Mouse (Mus musculus): ENCODE results near the gene Grk2.

Gene Grk2

GRCm38 (mm10) chr19:4303640-4303995, 2.4 kb downstream of the Grk2 start:
- DNase-seq (ENCODE audit: low read depth, low spot score): no peak

GRCm38 (mm10) chr19:4302936-4303639, 2.9 kb downstream of the Grk2 start:
- DNase-seq (ENCODE audit: low read depth, low spot score): no peak

DNA sequence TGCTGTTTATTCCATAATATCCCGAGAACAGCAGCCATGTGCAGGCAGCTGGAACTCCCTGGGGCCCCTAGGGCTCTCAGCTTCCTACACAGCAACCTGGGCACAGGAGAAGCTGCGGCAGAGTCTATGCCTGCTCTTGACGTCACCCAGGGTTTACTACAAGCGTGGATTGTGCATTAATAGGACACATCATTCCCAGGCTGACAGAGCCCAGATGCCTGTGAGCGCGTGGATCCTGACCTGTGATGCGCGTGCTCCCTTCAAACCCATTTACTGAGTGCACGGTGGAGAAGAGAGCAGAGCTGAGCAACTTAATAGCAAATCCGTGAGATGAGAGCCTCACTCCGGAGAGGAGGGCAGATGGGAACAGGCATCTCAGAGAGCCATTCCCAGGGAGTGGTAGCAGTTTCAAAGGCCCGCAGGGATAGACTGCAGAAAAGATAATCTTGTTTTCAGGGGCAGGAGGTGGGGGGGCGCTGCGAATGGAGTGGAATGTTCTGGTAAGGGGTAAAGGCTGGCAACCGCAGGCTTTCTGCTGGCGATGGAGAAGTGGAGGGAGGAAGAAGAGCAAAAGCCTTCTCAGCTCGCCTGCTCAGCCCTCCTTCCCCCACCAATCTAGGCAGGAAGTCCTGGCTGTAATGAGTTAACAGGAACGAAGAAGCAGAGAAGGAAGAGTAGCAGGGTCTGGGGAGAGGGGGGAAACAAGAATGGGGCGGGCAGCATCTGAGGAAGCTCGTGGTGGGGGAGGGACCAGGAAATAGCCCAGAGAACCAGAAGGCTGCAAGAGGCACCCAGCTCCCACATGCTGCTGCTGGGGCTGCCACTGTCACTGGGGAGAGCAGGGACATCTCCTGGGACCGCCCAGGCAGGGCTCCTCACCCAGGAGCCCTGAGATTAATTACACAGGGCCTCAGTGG, 4.0 kb downstream of the Grk2 start:
- DNase-seq (ENCODE audit: low read depth, low spot score): no peak

DNA sequence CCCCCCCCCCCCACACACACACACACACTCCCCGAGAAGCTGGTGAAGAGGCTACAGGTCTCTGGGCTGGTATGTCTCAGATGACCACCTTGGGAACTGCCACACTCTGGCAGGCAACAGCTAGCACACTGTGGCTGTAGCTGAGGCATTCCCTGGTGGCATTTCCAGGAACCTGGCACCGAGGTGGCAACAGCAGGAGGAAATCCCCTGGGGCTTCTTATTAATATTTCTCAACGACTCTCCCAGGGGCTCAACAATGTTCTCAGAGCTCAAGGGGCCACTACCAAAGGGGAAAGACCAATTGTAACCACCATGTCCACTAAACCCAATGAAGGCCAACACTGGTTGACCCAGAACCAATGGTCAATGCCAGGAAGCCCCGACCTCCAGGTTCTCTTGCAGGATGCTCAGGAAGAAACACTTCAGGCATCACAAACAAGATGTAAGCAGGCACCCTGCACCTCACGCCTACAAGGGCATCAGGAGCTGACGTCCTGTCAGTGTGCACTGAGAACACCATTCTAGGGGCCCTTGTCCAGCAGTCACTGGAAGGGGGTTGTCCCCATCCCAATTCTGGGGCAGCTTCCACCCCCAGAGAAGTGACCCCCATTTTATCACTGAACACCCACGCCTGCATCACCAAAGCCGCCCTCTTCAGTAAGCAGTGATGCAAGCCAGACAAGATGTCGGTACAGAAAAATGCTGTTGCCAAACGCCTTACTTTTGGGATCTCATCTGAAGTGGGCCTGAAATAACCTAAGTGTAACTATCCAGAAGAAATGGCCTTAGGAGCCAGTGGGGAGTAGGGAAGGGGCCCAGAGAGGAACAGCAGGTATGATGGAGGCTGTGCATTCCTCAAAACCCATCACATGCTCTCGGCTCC, 4.9 kb downstream of the Grk2 start:
- no peak for DNase-seq (ENCODE audit: low read depth, low spot score)

GRCm38 (mm10) chr19:4300271-4300704, 5.7 kb downstream of the Grk2 start:
- DNase-seq (ENCODE audit: low read depth, low spot score): no peak

- DNase-seq (ENCODE audit: low read depth, low spot score): no peak
These were observed 6.3 kb downstream of the Grk2 start for GRCm38 (mm10) chr19:4299574-4300270.

DNA sequence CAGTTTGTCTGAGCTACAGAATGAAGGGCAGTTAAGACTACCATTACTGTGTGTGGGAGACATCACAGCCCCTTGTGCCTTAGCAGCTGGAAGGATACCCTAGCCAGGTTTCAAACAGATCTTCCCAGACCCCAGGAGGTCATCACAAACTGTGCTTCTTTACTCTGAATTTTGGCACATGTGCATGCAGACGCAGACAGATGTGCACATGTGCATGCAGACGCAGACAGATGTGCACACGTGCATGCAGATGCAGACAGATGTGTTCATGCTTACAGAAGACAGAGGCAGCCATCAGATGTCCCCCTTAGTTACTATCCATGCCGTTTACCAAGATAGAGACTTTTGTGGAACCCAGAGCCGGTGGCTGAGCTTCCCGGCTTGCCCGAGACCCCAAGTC, 6.9 kb downstream of the Grk2 start:
- no peak for DNase-seq (ENCODE audit: low read depth, low spot score)

DNA sequence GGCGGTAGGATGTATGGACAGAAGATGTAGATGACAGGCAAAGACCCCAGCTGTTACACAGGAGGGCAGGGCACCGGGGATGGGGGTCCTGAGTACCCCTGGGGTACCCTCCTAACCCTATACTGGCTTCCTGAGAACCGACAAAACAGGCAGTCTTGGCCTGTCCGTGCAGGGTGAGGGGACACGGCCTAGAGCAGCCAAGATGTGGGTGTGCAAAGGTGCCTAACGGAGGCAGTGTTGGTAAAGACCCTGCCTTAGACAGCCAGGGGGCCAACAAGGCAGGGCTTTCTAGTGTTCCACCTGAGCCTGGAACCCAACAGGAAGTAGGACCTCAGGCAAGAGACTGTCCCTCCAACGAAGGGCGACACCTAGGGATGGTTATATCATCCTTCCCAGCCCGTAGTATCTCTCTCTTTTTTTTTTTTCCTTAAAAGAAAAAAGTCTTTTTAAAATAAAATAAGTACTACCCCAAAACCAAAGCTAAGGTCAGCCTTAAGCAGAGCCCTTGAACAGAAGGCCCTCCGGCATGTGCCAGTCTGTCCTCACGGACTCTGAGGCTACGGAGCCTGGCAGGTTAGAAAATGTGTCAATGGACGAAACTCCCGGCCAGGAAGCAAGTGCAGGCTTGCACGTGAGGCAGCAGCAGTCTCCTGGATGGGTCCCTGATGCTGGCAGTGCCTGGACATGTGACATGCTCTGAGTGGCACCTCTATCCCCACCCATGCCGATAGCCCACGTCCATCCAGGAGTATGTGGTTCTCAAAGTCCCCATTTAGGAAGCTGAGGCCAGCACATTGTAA, 7.5 kb downstream of the Grk2 start:
- no peak for DNase-seq (ENCODE audit: low read depth, low spot score)

- no peak for DNase-seq (ENCODE audit: low read depth, low spot score)
These were observed 8.2 kb downstream of the Grk2 start for GRCm38 (mm10) chr19:4297851-4298250.

GRCm38 (mm10) chr19:4296611-4297010, 9.4 kb downstream of the Grk2 start:
- DNase-seq (ENCODE audit: low read depth, low spot score): no peak

DNA sequence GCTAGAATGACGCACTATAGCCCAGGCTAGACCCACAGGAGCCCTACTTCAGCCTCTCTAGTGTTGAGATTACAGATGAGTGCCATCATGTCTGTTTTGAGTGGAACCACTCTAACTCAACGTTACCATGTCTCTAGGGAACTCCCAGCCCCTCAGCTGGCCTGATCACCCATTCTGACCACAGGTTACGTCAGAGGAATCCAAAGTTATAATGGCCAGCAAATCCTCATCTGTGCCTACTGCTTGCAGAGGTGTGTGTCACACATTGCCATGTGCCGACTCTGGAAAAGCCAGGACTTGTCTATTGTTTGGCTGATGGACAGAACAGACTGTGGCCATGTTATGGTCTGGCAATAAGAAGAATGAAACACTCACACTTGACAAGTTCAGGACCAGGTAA, 10.6 kb downstream of the Grk2 start:
- no peak for DNase-seq (ENCODE audit: low read depth, low spot score)

GRCm38 (mm10) chr19:4294381-4295097, 11.5 kb downstream of the Grk2 start:
- no peak for DNase-seq (ENCODE audit: low read depth, low spot score)

GRCm38 (mm10) chr19:4291161-4291560, 14.9 kb downstream of the Grk2 start:
- DNase-seq (ENCODE audit: low read depth, low spot score): no peak

- no peak for DNase-seq (ENCODE audit: low read depth, low spot score)
These were observed 15.3 kb downstream of the Grk2 start for GRCm38 (mm10) chr19:4290749-4291148.

DNA sequence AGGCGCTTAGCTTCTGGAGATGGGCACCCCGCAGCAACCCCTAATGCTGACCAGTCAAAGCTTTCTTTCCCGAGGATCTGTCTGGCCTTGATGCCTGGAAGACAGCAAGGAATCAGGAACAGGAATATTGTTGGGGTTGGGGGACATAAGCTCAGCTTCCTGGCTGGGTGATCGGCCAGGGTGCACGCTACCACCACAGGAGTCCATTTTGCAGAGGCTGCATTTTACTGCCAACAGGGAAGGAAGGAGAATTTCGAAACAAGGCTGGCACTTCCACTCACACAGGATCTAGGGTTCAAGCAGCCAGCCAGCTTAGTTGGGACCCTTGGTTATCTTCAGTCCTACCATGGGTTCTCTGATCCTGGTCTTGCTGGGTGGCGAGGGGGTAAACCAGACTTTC, 22.4 kb downstream of the Grk2 start:
- DNase-seq (ENCODE audit: low read depth, low spot score): no peak

- DNase-seq (ENCODE audit: low read depth, low spot score): peak; percentile 61
These were observed 23.0 kb downstream of the Grk2 start, which contains the start of gene Ankrd13d for GRCm38 (mm10) chr19:4282898-4283553. TSS of gene Ankrd13d (minus strand) at chr19:4283137.

- no peak for DNase-seq (ENCODE audit: low read depth, low spot score)
These were observed 25.6 kb downstream of the Grk2 start for GRCm38 (mm10) chr19:4280425-4280824.

DNA sequence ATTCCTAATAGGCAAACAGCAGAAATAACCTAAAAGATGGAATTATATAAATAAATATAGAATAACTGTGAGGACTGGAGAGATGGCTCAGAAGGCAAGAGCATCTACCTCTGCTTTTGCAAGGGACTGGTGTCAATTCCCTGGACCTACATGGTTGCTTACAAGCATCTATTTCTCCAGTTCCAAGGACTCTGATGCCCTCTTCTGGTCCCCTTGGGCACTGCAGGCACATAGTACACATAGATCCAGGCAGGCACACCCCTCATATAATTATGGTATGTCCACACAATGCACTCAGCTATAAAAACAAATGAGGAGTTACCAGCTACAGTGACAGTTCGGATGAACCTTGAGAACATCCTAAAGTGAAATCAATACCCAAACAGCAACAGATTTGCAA, 26.5 kb downstream of the Grk2 start:
- DNase-seq (ENCODE audit: low read depth, low spot score): no peak

- DNase-seq (ENCODE audit: low read depth, low spot score): no peak
These were observed 35.0 kb downstream of the Grk2 start for GRCm38 (mm10) chr19:4270972-4271371.

Data from retina, postnatal 7 days (tissue).